Mouse (Mus musculus): ENCODE data around the gene Ap5z1.
A peak's percentile ranks its signal among the peaks of the same experiment; 100 is the strongest.

Gene Ap5z1

DNA sequence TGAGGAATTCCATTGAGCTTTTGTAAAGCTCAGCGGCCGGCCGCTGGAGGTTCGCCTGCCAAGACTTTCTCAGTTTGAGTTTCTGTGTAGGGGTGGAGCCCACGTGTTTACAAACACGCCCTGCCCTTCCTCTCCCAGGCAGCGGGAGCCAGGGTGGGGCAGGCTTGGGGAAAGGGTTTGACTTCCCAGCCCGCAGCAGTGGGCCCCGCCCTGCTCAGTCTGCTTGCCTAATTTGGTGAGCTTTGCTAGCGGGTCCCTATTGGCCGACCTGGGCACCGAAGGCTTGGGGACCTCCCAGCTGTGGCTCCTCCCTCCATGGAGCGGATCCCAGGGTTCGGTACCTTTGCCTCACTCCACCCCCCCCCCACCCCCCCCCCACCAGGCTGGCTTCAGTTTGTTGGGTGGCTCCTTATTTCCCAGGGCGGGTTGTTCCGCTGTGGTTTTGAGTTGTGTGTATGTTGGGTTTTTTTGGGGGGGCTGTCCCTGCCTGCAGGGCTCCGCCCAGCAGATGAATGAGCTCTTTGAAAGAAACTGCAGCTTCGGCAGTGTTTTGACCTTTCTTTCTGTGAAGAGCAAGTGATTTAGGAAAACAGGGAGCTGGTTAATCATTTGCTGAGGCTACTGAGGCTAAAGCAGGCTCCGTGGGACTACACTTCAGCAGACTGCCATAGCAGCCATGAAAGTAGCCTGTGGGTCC lies 23.1 kb upstream of the Ap5z1 start:
- peak; percentile 94 for DNase-seq (ENCODE audit: low spot score)

DNA sequence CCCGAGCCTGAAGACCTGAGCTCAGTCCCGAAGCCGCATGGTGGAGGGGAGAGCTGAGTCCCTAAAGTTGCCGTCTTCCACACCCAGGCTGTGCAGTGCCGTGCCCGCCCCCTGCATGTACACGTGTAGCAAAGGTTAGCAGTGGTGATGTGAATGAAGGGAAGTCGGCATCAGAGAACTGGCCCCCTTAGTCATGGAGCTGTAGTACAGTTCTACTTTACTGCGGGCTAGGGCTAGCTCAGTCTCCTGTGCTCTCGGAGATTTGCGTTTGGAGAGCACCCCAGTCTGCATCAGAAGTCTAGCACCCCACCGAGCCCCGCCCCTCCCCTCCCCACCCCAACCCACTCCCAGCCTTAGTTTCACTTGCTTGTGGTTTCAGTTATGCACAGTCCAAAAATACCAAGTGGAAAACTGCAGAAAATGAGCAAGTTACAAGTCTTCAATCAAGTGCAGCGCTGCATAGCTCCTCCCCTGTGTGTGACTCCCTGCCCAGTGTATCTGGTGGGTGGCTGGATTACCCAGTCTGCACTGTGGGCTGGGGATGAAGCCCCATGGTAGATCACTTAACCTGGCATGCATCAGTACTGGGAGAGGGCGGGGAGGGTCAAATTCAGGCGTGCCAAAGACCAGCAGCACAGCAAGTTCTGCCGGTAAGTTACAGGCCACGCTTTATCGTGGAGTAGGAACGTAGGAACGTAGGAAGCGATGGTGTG lies 22.3 kb upstream of the Ap5z1 start:
- DNase-seq (ENCODE audit: low spot score) = no peak

- DNase-seq (ENCODE audit: low spot score) = no peak
Observed at GRCm38 (mm10) chr5:142442045-142442440, 21.7 kb upstream of the Ap5z1 start.

DNA sequence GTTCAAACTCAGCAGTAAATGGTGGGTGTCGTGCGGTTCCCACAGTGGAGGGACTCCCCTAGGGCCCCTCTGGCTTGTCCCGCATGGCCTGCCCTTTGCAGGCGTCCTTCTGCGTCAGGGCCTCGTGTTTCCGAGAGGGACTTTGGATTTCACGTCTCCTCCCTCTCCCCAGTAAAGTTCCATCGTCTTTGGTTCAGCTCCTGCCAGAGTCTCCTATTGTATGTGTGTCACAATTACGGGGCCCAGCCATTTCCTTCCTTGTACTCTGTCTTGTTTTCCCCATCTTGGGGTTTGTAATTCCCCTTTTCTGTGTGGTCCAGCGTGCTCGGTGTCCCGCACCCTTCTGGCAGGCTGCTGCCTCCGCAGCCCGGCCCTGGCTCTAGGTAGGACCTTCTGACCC lies 20.2 kb upstream of the Ap5z1 start:
- no peak for DNase-seq (ENCODE audit: low spot score)

- no peak for DNase-seq (ENCODE audit: low spot score)
Observed at GRCm38 (mm10) chr5:142443994-142444393, 19.8 kb upstream of the Ap5z1 start.

- DNase-seq (ENCODE audit: low spot score) = no peak
Observed at GRCm38 (mm10) chr5:142444791-142445531, 18.8 kb upstream of the Ap5z1 start.

GRCm38 (mm10) chr5:142445709-142446108 lies 18.0 kb upstream of the Ap5z1 start:
- DNase-seq (ENCODE audit: low spot score) = peak; percentile 55

- peak; percentile 97 for DNase-seq (ENCODE audit: low spot score)
Observed at GRCm38 (mm10) chr5:142448076-142448475, 15.7 kb upstream of the Ap5z1 start.

DNA sequence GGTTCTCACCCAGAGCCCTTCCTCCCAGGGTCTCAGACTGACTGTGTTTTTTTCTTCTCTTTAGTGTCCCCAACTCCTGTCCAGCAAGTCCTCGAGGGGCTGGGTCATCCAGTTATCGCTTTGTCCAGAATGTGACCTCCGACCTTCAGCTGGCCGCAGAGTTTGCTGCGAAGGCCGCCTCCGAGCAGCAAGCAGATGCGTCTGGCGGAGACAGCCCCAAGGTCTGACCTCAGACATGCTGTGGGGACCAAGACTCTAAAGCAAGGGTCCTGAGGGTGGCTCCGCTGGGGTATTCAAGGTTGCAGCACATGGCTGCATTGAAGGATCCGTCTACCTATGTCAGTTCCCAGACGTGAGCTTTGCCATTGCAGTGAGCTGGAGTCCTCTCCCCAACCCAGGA lies 15.1 kb upstream of the Ap5z1 start:
- no peak for DNase-seq (ENCODE audit: low spot score)

DNA sequence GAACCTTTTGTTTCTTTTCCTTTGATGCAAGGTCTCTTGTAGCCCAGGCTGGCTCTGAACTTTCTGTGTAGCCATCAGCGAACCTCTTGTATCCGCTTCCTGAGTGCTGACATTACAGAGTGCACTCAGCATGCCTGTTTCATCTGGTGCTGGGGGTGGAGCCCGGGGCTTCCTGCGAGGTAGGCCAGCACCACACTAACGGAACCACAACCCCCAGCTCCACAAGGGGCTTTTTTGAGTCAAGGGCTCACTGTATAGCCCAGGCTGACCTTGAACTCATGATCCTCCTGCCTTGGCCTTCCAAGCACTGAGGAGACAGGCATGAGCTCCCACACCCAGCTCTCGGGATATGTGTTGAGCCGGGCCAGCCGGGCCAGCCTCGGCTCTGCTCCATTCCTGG lies 12.9 kb upstream of the Ap5z1 start:
- no peak for DNase-seq (ENCODE audit: low spot score)

GRCm38 (mm10) chr5:142451759-142452158 lies 12.0 kb upstream of the Ap5z1 start:
- peak; percentile 45 for DNase-seq (ENCODE audit: low spot score)

DNA sequence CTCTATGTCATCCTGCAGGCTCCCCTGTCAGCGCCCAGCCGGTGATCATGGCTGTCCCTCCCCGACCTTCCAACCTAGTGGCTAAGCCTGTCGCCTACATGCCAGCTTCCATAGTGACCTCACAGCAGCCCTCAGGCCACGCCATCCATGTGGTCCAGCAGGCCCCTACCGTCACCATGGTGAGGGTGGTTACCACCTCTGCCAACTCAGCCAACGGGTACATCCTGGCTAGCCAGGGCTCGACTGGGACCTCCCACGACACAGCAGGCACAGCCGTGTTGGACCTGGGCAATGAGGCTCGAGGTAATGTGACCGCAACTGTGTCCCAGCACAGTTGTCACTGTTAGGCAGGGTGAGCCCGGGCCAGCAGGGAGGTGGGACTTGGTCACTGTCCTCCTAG lies 10.0 kb upstream of the Ap5z1 start:
- no peak for DNase-seq (ENCODE audit: low spot score)

GRCm38 (mm10) chr5:142456318-142456717 lies 7.4 kb upstream of the Ap5z1 start:
- peak; percentile 20 for DNase-seq (ENCODE audit: low spot score)

- peak; percentile 26 for DNase-seq (ENCODE audit: low spot score)
Observed at GRCm38 (mm10) chr5:142457345-142457744, 6.4 kb upstream of the Ap5z1 start.

DNA sequence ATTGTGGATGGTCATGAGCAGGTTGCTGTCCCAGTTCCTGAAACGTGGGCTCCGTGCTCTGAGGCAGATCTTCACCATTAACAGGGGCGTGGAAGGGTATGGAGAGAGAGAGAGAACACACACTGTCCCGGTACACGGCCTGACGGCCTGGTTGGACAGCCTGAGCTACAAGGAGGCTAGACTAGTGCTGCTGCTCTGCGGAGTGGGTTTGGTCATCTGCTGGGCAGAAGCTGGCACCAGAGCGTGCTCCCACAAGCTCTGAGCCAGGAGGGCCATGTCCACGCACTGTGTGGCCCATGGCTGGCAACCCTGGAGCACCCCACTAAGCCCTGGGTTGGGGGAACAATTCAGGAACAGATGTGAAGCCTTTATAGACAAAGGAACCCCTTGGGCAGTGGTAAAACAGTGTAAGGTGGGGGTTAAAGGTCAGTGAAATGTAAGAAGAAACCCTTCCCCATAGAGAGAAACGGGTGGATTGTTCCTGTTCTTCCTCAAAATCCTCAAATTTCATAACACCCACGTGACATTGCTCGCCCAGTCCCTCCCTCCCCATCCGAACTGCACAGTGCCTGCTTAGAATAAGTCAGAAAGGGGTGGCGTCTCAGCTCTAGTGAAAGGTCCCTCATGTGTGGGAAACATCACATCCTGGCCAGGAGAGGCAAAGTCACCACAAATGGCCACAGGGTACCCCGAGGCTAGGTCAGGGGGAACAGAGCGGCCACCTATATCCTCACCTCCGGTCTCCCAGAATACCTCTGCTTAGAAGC lies 4.8 kb upstream of the Ap5z1 start:
- DNase-seq (ENCODE audit: low spot score) = no peak

DNA sequence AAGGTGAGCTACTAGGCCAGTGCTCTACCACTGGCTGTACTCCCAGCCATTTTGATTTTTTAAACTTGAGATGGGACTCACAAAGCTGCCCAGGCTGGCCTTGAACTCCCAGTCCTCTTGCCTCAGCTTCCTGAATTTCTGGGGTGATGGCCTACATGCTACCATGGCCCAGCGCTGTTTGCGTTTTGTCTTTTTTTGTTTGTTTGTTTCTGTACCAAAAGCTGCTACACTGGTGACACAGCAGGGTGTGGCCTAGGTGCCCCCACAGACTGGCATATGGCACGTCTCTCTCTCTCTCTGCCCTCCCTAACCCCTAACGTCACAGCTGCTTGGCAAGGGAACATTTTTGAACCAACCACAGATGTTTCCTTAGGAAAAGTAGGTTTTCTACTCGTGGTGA lies 3.9 kb upstream of the Ap5z1 start:
- DNase-seq (ENCODE audit: low spot score) = no peak

DNA sequence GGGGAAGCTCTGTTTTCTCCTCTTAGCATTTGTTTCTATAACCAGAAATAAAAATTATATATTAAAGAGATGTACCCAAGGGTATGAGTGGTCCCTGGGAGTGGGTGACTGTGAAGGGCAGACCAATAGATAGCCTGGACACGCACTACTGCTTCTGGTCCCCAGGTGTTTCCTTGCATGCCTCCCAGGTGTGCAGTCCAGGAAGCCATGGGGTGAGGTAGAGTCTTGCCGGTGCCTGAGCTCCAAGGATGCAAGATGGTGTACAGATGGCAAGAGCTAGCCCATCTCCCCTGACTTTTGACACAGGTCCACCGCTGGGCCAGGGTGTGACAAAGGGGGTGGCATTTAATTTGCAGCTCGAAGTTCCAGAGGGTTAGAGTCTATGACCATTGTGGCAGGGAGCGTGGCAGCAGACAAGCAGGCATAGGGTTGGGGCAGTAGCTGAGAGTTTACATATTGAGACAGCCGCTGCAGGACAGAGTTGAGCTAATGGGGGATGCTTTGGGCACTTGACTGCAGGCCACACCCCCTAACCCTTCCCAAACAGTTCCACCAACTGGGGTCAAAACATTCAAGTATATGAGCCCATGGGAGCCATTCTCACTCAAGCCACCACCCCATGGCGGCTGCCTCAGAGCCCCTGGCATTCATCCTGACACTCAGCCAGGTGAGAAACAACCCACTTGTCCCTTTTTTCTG lies 1.7 kb upstream of the Ap5z1 start:
- DNase-seq (ENCODE audit: low spot score) = no peak

- DNase-seq (ENCODE audit: low spot score) = no peak
Observed at GRCm38 (mm10) chr5:142462641-142462948, 1.1 kb upstream of the Ap5z1 start.

- no peak for DNase-seq (ENCODE audit: low spot score)
Observed at GRCm38 (mm10) chr5:142463011-142463410, 733 bp upstream of the Ap5z1 start.

- DNase-seq (ENCODE audit: low spot score) = no peak
Observed at GRCm38 (mm10) chr5:142468375-142468774, 4.6 kb downstream of the Ap5z1 start.

GRCm38 (mm10) chr5:142469796-142470195 lies 6.1 kb downstream of the Ap5z1 start:
- no peak for DNase-seq (ENCODE audit: low spot score)

DNA sequence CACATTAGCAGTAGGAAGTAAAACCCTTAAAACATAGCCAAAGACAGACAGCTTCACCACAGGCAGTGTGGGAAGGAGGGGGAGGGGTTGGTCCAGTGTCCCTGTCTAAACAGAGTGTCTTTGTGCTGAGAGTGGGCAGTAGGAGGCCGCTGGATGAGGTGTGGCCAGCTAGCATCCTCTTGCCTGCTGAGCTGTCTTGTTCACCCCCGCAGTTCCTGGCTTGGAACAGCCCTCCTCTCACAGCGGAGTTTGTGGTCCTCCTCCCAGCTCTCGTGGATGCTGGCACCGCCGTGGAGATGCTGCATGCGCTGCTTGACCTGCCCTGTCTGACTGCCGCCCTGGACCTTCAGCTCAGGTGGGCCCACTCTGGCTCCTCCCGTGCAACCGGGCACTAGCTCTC lies 10.0 kb downstream of the Ap5z1 start:
- DNase-seq (ENCODE audit: low spot score) = peak; percentile 25

Data from embryo, embryonic 10 days (tissue).